Mouse (Mus musculus) liver (tissue): ENCODE results near the gene Vsig2.
A peak's percentile ranks its signal among the peaks of the same experiment; 100 is the strongest.

Source experiments
- DNase-seq: peaks from one replicate; pipeline ENCODE4 v3.0.0-alpha.2; 2020; ENCODE audit warnings: mixed read lengths

Vsig2 gene

DNA sequence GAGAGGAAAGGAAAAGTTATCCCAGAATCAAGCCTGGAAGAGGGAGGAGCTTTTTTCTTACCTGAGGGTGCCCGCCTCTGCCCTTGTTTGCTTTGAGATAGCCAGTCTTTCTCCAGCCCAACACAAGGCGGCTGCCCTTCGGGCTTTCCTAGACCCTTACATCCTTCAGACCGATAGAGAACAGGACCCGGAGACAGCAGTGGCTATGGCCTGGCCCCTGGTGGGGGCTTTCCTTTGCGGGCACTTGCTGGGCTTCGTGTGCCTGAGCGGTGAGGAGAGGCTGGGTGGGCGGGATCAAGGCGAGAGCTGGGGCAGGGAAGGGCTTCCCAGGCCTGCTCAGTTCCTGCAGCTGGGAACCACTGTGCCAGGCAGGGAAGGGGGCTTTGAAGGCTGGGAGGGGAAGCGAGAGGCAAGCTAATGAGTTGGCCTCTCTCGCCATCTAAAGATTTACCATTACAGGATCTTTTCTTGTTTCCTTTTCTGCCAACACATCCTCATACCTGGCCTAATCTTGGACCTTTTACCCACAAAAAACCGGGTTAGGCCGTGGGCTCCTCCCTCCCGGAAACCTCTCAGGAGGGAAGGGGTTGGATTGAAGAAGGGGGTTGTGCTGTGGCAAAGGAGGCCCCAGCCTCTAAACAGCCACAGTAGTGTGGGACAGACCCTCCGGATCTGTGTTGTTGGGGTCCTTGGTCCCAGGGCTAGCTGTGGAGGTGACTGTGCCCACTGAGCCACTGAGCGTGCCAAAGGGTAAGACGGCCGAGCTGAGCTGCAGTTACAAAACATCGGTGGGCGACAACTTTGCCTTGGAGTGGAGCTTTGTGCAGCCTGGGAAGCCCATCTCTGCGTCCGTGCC lies at the start of gene Vsig2:
Gene Vsig2, plus strand, starts transcription at position 86 of the 856 bp plus-strand sequence.
- DNase-seq: no peak

- peak; percentile 60 for DNase-seq
These were observed 49.5 kb upstream of the Vsig2 start for GRCm38 (mm10) chr9:37489446-37490120.

DNA sequence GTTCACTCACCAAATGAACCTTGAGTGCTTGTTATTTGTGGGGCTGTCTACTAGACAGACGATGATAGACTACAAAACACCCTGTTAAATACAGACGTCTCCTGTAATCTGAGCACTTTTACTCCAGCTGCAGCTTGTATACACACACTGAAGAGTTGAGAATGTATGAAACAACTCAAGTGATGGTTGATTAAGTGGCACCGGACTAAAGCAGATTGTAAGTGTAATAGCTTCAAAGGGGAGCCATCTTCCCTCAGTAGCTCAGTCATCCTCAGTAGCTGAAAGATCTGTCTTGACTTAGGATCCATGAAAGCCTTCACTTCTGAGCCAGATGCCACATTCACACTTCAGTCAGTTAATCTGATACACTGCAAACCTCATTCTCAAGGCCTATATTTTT lies 43.3 kb upstream of the Vsig2 start:
- DNase-seq: no peak

DNA sequence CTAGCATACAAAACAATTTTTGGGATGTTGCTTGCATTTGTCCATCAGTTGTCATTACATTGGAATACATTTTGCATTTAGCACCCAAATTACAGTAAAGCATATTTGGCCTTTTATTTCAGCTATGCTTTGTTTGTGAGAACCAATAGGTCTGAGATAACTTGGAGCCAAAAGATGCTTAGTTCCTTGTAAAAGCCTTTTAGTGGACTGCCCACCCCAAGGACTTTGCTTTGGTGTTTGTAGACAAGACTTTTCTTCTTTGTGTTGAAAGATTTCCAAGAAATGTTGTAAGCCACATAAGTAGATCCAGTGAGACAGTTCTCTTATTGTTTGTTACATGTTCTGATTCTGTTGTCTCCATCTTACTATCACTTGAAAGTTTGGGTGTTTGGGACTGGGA lies 42.7 kb upstream of the Vsig2 start:
- no peak for DNase-seq

DNA sequence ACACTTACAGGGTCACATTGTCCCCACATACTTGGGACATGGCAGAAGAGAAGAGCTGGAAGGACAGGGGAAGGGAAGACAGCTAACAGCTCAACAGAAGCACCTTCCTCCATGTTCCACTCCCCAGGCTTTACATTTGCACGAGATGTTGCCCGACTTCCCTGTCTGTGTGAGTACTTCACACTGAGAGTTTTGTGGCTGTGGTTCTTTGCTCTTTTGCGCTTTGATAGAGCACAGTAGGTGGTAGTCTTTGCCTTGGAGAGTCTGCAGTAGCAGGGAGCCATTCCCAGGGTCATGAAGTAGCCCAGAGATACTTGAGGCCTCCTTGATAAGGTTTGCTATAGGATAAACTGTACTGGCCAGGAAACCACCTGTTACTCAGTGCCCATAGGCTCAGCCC lies 38.9 kb upstream of the Vsig2 start:
- no peak for DNase-seq

DNA sequence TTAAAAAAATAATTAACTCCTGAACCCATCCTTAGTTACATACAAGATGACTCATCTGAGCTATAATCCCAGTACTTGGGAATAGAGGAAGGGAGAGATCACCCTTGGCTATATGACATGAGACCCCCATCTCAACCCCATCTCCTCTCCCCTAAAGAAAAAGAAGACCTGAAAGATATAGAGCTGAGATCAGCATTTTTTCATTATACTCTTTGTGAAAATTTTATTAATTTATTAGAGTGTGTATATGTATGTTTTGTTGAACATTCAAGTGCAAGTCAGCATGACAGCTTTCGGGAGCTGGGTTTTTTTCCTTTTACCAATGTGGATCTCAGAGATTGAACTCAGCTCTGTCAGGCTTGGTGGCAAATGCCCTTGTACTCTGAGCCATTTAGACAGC lies 37.9 kb upstream of the Vsig2 start:
- no peak for DNase-seq

GRCm38 (mm10) chr9:37504348-37504747 lies 34.7 kb upstream of the Vsig2 start:
- no peak for DNase-seq

GRCm38 (mm10) chr9:37506023-37506422 lies 33.0 kb upstream of the Vsig2 start:
- no peak for DNase-seq

- DNase-seq: no peak
These were observed 27.0 kb upstream of the Vsig2 start for GRCm38 (mm10) chr9:37512097-37512496.

DNA sequence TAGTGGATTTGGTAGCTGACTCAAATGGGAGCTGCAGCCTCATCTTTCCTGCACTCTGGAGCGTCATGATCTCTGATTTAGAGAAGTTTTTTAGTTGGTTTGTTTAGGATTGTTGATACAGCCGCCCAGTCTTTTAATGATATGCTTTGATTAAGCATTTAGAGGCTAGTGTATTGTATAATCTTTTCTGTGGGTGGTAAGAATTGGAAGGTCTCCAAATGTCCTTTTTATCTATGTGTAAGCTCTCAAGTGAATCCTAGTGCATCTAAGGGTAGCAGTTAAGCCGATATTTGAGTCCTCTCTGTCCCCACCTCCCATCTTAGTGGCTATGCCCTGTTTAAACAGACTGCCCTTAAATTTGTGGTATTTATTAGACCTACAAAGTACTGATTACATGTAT lies 24.6 kb upstream of the Vsig2 start:
- DNase-seq: no peak

GRCm38 (mm10) chr9:37517467-37517866 lies 21.6 kb upstream of the Vsig2 start:
- no peak for DNase-seq

DNA sequence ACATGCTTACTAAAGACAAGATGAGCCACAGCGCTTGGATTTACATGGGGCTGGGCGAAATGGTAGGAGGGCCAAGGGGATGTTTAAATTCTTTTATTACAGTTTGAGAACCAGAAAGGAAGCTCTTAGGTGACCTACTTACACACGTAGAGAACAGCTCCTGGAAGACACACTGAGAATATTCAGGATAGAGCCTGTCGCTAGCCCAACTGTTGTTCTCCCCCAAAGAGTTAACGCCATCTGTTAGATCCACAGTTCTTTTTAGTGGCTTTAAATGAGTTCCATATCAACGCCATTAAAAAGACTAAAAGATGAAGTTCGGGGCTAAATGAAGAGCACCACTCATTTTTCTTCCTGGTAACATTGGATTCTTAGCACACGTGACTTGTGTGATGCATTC lies 20.1 kb upstream of the Vsig2 start:
- no peak for DNase-seq

DNA sequence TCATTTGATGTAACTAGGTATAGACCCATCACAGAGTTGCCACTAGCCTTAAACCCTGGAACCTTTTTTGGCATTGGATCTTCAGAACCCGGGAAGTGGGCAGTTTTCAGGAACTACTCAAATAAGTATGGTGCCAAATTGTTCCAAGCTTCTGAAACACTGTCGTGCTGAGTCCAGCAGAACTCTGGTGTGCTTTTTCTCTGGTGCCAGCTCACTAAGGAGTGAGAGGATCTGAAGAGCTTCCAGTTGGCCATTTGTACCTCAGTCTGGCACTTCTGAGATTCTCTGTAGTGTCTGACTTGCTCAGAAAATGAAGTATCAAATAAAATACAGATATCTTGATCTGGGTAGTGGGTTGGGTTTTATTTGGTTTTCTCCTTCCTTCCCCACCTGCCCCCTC lies 19.1 kb upstream of the Vsig2 start:
- no peak for DNase-seq

DNA sequence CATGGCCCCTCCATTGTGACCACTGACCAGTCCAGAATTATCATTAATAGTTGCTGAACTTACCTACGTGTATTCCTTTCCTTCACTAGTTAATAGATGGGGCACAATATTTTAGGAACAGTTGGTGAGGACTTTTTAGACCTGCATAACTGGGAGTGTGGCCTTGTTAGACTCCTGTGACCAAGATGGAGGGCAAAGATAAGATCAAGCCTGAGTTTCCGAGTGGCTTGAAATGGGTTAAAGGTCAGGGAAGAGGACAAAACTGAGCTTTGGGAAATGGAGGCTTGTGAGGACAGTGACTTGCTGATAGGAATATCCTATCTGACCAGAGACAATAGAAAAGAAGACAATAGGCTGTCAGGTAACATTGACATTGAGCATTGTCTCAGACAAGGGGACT lies 13.6 kb upstream of the Vsig2 start:
- no peak for DNase-seq

- no peak for DNase-seq
These were observed 12.3 kb upstream of the Vsig2 start for GRCm38 (mm10) chr9:37526443-37527395.

- peak; percentile 62 for DNase-seq
These were observed 11.4 kb upstream of the Vsig2 start, which contains the start of gene Esam for GRCm38 (mm10) chr9:37527396-37528224. Gene Esam, plus strand, starts transcription at chr9:37528078.

GRCm38 (mm10) chr9:37528225-37528970 lies 10.7 kb upstream of the Vsig2 start:
- DNase-seq: no peak

GRCm38 (mm10) chr9:37530031-37530887 lies 8.8 kb upstream of the Vsig2 start:
- DNase-seq: peak; percentile 49

GRCm38 (mm10) chr9:37530888-37531705 lies 8.0 kb upstream of the Vsig2 start:
- DNase-seq: peak; percentile 48
